In the genomic region with DNA sequence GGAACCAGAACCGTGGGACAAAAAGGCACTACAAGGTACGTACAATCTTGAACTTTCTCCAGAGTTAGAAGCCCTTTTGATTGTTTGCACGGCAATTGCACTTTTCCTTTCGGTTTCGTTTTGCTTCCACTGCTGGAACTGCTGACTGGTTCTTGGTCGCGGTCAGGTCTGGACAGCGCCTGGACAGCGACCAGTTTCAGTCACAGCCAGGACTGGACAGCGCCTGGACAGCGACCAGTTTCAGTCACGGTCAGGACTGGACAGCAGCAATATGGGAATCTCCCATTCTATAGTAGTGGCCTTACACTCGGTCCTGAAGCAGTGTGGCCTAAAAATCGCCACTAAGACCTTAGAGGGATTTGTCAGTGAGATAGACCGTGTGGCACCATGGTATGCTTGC, we compare ENCODE assay signal across 19 mouse cellular contexts. TPM values are rescaled to one million over a fixed set of nuclear protein-coding genes. Genes with fewer than 3 reads are reported as not detected.
"Had no signal": no experiment of that assay in that cellular context is flagged by ENCODE, and none has a peak within 500 bp of the region (broad histone marks: within the 10 kb centered on the region; RNA-seq: fewer than 3 reads in every experiment).

No protein-coding gene starts in this region.

RNA-seq across cellular contexts. Expression of a gene that starts 12.7 kb away (rescaled TPM):
- total RNA-seq: layer of hippocampus, adult 8-10 months; layer of hippocampus, postnatal 14 days; left cerebral cortex, adult 18-20 months; left cerebral cortex, postnatal 10 days; left cerebral cortex, postnatal 4 days; megakaryocyte, adult 5-6 weeks; monocyte, adult 5-6 weeks had no signal
- polyA plus RNA-seq: kidney, embryonic 16.5 days; large intestine, adult 2 months; limb, embryonic 14.5 days; liver, embryonic 11.5 days; liver, embryonic 15.5 days; lung, adult 2 months; midbrain, embryonic 11.5 days; midbrain, embryonic 15.5 days; neural tube, embryonic 13.5 days; stomach, embryonic 14.5 days; thymus, adult 2 months; urinary bladder, adult 2 months had no signal

RNA-seq across cellular contexts. Expression of a gene that starts 25.0 kb away (rescaled TPM):
- total RNA-seq: layer of hippocampus, adult 8-10 months; layer of hippocampus, postnatal 14 days; left cerebral cortex, adult 18-20 months; left cerebral cortex, postnatal 10 days; left cerebral cortex, postnatal 4 days; megakaryocyte, adult 5-6 weeks; monocyte, adult 5-6 weeks had no signal
- polyA plus RNA-seq: kidney, embryonic 16.5 days; large intestine, adult 2 months; limb, embryonic 14.5 days; liver, embryonic 11.5 days; liver, embryonic 15.5 days; lung, adult 2 months; midbrain, embryonic 11.5 days; midbrain, embryonic 15.5 days; neural tube, embryonic 13.5 days; stomach, embryonic 14.5 days; thymus, adult 2 months; urinary bladder, adult 2 months had no signal

RNA-seq across cellular contexts. Expression of a gene that starts 26.9 kb away (rescaled TPM):
- total RNA-seq: layer of hippocampus, adult 8-10 months; layer of hippocampus, postnatal 14 days; left cerebral cortex, adult 18-20 months; left cerebral cortex, postnatal 10 days; left cerebral cortex, postnatal 4 days; megakaryocyte, adult 5-6 weeks; monocyte, adult 5-6 weeks had no signal
- polyA plus RNA-seq: kidney, embryonic 16.5 days; large intestine, adult 2 months; limb, embryonic 14.5 days; liver, embryonic 11.5 days; liver, embryonic 15.5 days; lung, adult 2 months; midbrain, embryonic 11.5 days; midbrain, embryonic 15.5 days; neural tube, embryonic 13.5 days; stomach, embryonic 14.5 days; thymus, adult 2 months; urinary bladder, adult 2 months had no signal
